Mouse (Mus musculus) heart, embryonic 15.5 days (tissue): ENCODE measurements around the gene Zfp280b. TPM values are rescaled to one million over a fixed set of nuclear protein-coding genes. Genes with fewer than 3 reads are reported as not detected.

Experiments used
- ATAC-seq: fragments of 200-750 bp; cut with Nextera tagmentation; replicated peaks from 2 replicates; pipeline ENCODE4 v1.8.0; 2017; ENCODE audit warnings: low read depth, moderate TSS enrichment; ENCODE audit not compliant: insufficient number of reproducible peaks, insufficient read depth, low FRiP score
- H3K27ac ChIP-seq: fragments of 300-500 bp; sonication (generic); 2 replicates; pipeline ENCODE4 v1.5.1; 2015; ENCODE audit warnings: mild to moderate bottlenecking, inconsistent platforms
- H3K27me3 ChIP-seq: fragments of 300-500 bp; sonication (generic); 2 replicates; pipeline ENCODE4 v1.6.1; 2015; ENCODE audit warnings: inconsistent platforms
- H3K36me3 ChIP-seq: fragments of 300-500 bp; sonication (generic); 2 replicates; pipeline ENCODE4 v1.6.1; 2015; ENCODE audit warnings: mild to moderate bottlenecking, inconsistent platforms
- H3K4me1 ChIP-seq: fragments of 300-500 bp; sonication (generic); replicated peaks from 2 replicates; pipeline ENCODE4 v1.6.1; 2015; ENCODE audit warnings: inconsistent platforms
- H3K4me2 ChIP-seq: fragments of 300-500 bp; sonication (generic); 2 replicates; pipeline ENCODE4 v1.6.1; 2015; ENCODE audit warnings: inconsistent platforms, mild to moderate bottlenecking, moderate library complexity
- H3K4me3 ChIP-seq: fragments of 300-500 bp; sonication (generic); 2 replicates; pipeline ENCODE4 v1.5.1; 2015; ENCODE audit warnings: mild to moderate bottlenecking, inconsistent platforms
- H3K9ac ChIP-seq: fragments of 300-500 bp; sonication (generic); 2 replicates; pipeline ENCODE4 v1.6.1; 2015; ENCODE audit warnings: mild to moderate bottlenecking, inconsistent platforms
- H3K9me3 ChIP-seq: fragments of 300-500 bp; sonication (generic); replicated peaks from 2 replicates; pipeline ENCODE4 v1.6.1; 2016; ENCODE audit warnings: inconsistent platforms
- WGBS: fragments of 180-500 bp; shearing (Covaris S2); methylation state at CpG from one replicate; pipeline ENCODE4 v1.1.7; 2015; ENCODE audit warnings: mixed read lengths; 5-methylcytosine and 5-hydroxymethylcytosine counted together
- polyA plus RNA-seq: library from polyadenylated mRNA; unstranded; fragments of >200 nt; fragmentation: Nextera tagmentation; extraction: Ambion mirVana; gene quantifications from 2 replicates; pipeline ENCODE4 v1.2.1, GENCODE M21; 2015

Zfp280b gene
- polyA plus RNA-seq, 1 experiment from 2014 or later = 10.1 TPM

GRCm38 (mm10) chr10:76009812-76010211 is 22.6 kb upstream of the Zfp280b start:
- 74% methylated on average over 3 of the region's 3 CpGs for WGBS
- H3K9me3 ChIP-seq = no peaks in the 10 kb centered on the region
- H3K4me2 ChIP-seq = no peak overlapping the region
- no peaks in the 10 kb centered on the region for H3K4me1 ChIP-seq
- H3K4me3 ChIP-seq = no peak overlapping the region
- no peak overlapping the region for H3K9ac ChIP-seq
- ATAC-seq = no peak
- no peaks in the 10 kb centered on the region for H3K36me3 ChIP-seq
- H3K27me3 ChIP-seq = no peaks in the 10 kb centered on the region
- H3K27ac ChIP-seq = no peak overlapping the region

- Histone ChIP-seq H3K4me3 (no peak overlapping the region), H3K27ac (no peak overlapping the region), H3K36me3 (no peaks in the 10 kb centered on the region), H3K27me3 (no peaks in the 10 kb centered on the region), H3K9me3 (no peaks in the 10 kb centered on the region), H3K9ac (no peak overlapping the region), H3K4me1 (no peaks in the 10 kb centered on the region), H3K4me2 (no peak overlapping the region)
- no peak for ATAC-seq
- WGBS = 69% methylated on average over 6 of the region's 6 CpGs
Observed at GRCm38 (mm10) chr10:76012922-76013321, 19.5 kb upstream of the Zfp280b start.

GRCm38 (mm10) chr10:76016886-76017285 is 15.6 kb upstream of the Zfp280b start:
- no peaks in the 10 kb centered on the region for H3K27me3 ChIP-seq
- no peak overlapping the region for H3K4me3 ChIP-seq
- ATAC-seq = no peak
- no peaks in the 10 kb centered on the region for H3K4me1 ChIP-seq
- no peak overlapping the region for H3K9ac ChIP-seq
- no peak overlapping the region for H3K27ac ChIP-seq
- 85% methylated on average over 3 of the region's 3 CpGs for WGBS
- no peaks in the 10 kb centered on the region for H3K36me3 ChIP-seq
- H3K4me2 ChIP-seq = no peak overlapping the region
- no peaks in the 10 kb centered on the region for H3K9me3 ChIP-seq

- no peak overlapping the region for H3K9ac ChIP-seq
- no peak for ATAC-seq
- no peaks in the 10 kb centered on the region for H3K27me3 ChIP-seq
- H3K36me3 ChIP-seq = no peaks in the 10 kb centered on the region
- no peak overlapping the region for H3K27ac ChIP-seq
- no peaks in the 10 kb centered on the region for H3K4me1 ChIP-seq
- H3K4me3 ChIP-seq = no peak overlapping the region
- H3K9me3 ChIP-seq = no peaks in the 10 kb centered on the region
- H3K4me2 ChIP-seq = no peak overlapping the region
- WGBS = 42% methylated on average over 3 of the region's 3 CpGs
Observed at GRCm38 (mm10) chr10:76021728-76022127, 10.7 kb upstream of the Zfp280b start.

GRCm38 (mm10) chr10:76023921-76024320 is 8.5 kb upstream of the Zfp280b start:
- no peaks in the 10 kb centered on the region for H3K36me3 ChIP-seq
- WGBS = 93% methylated on average over 6 of the region's 6 CpGs
- no peak for ATAC-seq
- H3K9ac ChIP-seq = no peak overlapping the region
- H3K27me3 ChIP-seq = no peaks in the 10 kb centered on the region
- 0 out of 2 replicates have a peak, but pooled peaks cover 6% of the 10 kb centered on the region for H3K4me1 ChIP-seq
- no peak overlapping the region for H3K27ac ChIP-seq
- no peak overlapping the region for H3K4me3 ChIP-seq
- H3K9me3 ChIP-seq = no peaks in the 10 kb centered on the region
- H3K4me2 ChIP-seq = no peak overlapping the region

- no peaks in the 10 kb centered on the region for H3K27me3 ChIP-seq
- H3K4me3 ChIP-seq = no peak overlapping the region
- no peaks in the 10 kb centered on the region for H3K9me3 ChIP-seq
- no peak overlapping the region for H3K9ac ChIP-seq
- no peak for ATAC-seq
- H3K4me2 ChIP-seq = no peak overlapping the region
- no peak overlapping the region for H3K27ac ChIP-seq
- H3K4me1 ChIP-seq = 0 out of 2 replicates have a peak, but pooled peaks cover 6% of the 10 kb centered on the region
- no peaks in the 10 kb centered on the region for H3K36me3 ChIP-seq
- 86% methylated on average over 10 of the region's 10 CpGs for WGBS
Observed at GRCm38 (mm10) chr10:76025470-76026190, 6.8 kb upstream of the Zfp280b start.

- no peak for ATAC-seq
- peaks cover 10% of the 10 kb centered on the region; the same call in 1 of the 2 replicates for H3K4me1 ChIP-seq
- H3K4me2 ChIP-seq = no peak overlapping the region
Observed at GRCm38 (mm10) chr10:76027127-76028015, 5.1 kb upstream of the Zfp280b start.

GRCm38 (mm10) chr10:76028016-76028366 is 4.5 kb upstream of the Zfp280b start:
- 23% methylated on average over 3 of the region's 4 CpGs for WGBS
- H3K27ac ChIP-seq = no peak overlapping the region

More at GRCm38 (mm10) chr10:76027127-76028015, 5.1 kb upstream of the Zfp280b start:
- WGBS = 55% methylated on average over 12 of the region's 12 CpGs
- H3K9me3 ChIP-seq = no peaks in the 10 kb centered on the region
- H3K27ac ChIP-seq = peak overlapping the region; percentile 10; the same call in 1 of the 2 replicates
- no peaks in the 10 kb centered on the region for H3K27me3 ChIP-seq
- no peak overlapping the region for H3K9ac ChIP-seq
- no peaks in the 10 kb centered on the region for H3K36me3 ChIP-seq
- no peak overlapping the region for H3K4me3 ChIP-seq

GRCm38 (mm10) chr10:76028396-76028795 is 4.1 kb upstream of the Zfp280b start:
- Histone ChIP-seq H3K27me3 (no peaks in the 10 kb centered on the region), H3K27ac (no peak overlapping the region), H3K36me3 (no peaks in the 10 kb centered on the region), H3K9ac (no peak overlapping the region), H3K9me3 (no peaks in the 10 kb centered on the region), H3K4me3 (no peak overlapping the region), H3K4me2 (no peak overlapping the region), H3K4me1 (peaks cover 14% of the 10 kb centered on the region)
- WGBS = 65% methylated on average over 9 of the region's 9 CpGs
- no peak for ATAC-seq

More at GRCm38 (mm10) chr10:76028016-76028366, 4.5 kb upstream of the Zfp280b start:
- Histone ChIP-seq H3K4me1 (peaks cover 10% of the 10 kb centered on the region), H3K36me3 (no peaks in the 10 kb centered on the region), H3K9ac (no peak overlapping the region), H3K9me3 (no peaks in the 10 kb centered on the region), H3K4me2 (no peak overlapping the region), H3K27me3 (no peaks in the 10 kb centered on the region), H3K4me3 (no peak overlapping the region)
- no peak for ATAC-seq

- no peaks in the 10 kb centered on the region for H3K27me3 ChIP-seq
- H3K9ac ChIP-seq = no peak overlapping the region
- no peak overlapping the region for H3K4me2 ChIP-seq
- no peak overlapping the region for H3K27ac ChIP-seq
- H3K36me3 ChIP-seq = no peaks in the 10 kb centered on the region
- no peaks in the 10 kb centered on the region for H3K9me3 ChIP-seq
- peaks cover 17% of the 10 kb centered on the region for H3K4me1 ChIP-seq
- H3K4me3 ChIP-seq = no peak overlapping the region
- 82% methylated on average over 5 of the region's 5 CpGs for WGBS
- ATAC-seq = no peak
Observed at GRCm38 (mm10) chr10:76029276-76029675, 3.2 kb upstream of the Zfp280b start.

- H3K27me3 ChIP-seq = no peaks in the 10 kb centered on the region
Observed at GRCm38 (mm10) chr10:76030496-76030895, 2.0 kb upstream of the Zfp280b start.

More at GRCm38 (mm10) chr10:76030496-76030895, 2.0 kb upstream of the Zfp280b start:
- H3K27ac ChIP-seq = no peak overlapping the region
- H3K36me3 ChIP-seq = no peaks in the 10 kb centered on the region
- H3K4me2 ChIP-seq = no peak overlapping the region
- ATAC-seq = no peak
- WGBS = 61% methylated on average over 5 of the region's 5 CpGs
- peaks cover 17% of the 10 kb centered on the region for H3K4me1 ChIP-seq
- no peak overlapping the region for H3K9ac ChIP-seq
- no peak overlapping the region for H3K4me3 ChIP-seq
- H3K9me3 ChIP-seq = no peaks in the 10 kb centered on the region
